Mouse (Mus musculus) midbrain, embryonic 16.5 days (tissue): ENCODE results near the gene Bicdl1. TPM values are rescaled to one million over a fixed set of nuclear protein-coding genes. Genes with fewer than 3 reads are reported as not detected.

ENCODE experiments used
- ATAC-seq: fragments of 200-750 bp; cut with Nextera tagmentation; 2 replicates; pipeline ENCODE4 v1.8.0; 2017; ENCODE audit warnings: moderate TSS enrichment
- H3K27ac ChIP-seq: fragments of 300-500 bp; sonication (generic); 2 replicates; pipeline ENCODE4 v1.5.1; 2014; ENCODE audit warnings: mild to moderate bottlenecking, low read length, mixed read lengths
- H3K27me3 ChIP-seq: fragments of 300-500 bp; sonication (generic); 2 replicates; pipeline ENCODE4 v1.6.1; 2014; ENCODE audit warnings: low read depth, low read length, mixed read lengths; ENCODE audit not compliant: control insufficient read depth, insufficient read depth
- H3K36me3 ChIP-seq: fragments of 300-500 bp; sonication (generic); 2 replicates; pipeline ENCODE4 v1.6.1; 2014; ENCODE audit warnings: mild to moderate bottlenecking, low read length, moderate library complexity, mixed read lengths; ENCODE audit not compliant: control insufficient read depth, insufficient read depth
- H3K4me1 ChIP-seq: fragments of 300-500 bp; sonication (generic); 2 replicates; pipeline ENCODE4 v1.6.1; 2014; ENCODE audit warnings: mild to moderate bottlenecking, low read length, mixed read lengths; ENCODE audit not compliant: control insufficient read depth, insufficient read depth
- H3K4me2 ChIP-seq: fragments of 300-500 bp; sonication (generic); 2 replicates; pipeline ENCODE4 v1.6.1; 2014; ENCODE audit warnings: mild to moderate bottlenecking, low read length, mixed read lengths
- H3K4me3 ChIP-seq: fragments of 300-500 bp; sonication (generic); 2 replicates; pipeline ENCODE4 v1.5.1; 2014; ENCODE audit warnings: low read depth, mild to moderate bottlenecking, low read length, moderate library complexity, mixed read lengths
- H3K9ac ChIP-seq: fragments of 300-500 bp; sonication (generic); 2 replicates; pipeline ENCODE4 v1.6.1; 2014; ENCODE audit warnings: low read depth, low read length, mixed read lengths
- H3K9me3 ChIP-seq: fragments of 300-500 bp; sonication (generic); replicated peaks from 2 replicates; pipeline ENCODE4 v1.6.1; 2014; ENCODE audit warnings: mild to moderate bottlenecking, low read length, mixed read lengths; ENCODE audit not compliant: control insufficient read depth, poor library complexity, severe bottlenecking
- WGBS: fragments of 180-500 bp; shearing (Covaris S2); extraction: QIAGEN DNeasy Blood & Tissue Kit; methylation state at CpG from one replicate; pipeline ENCODE4 v1.1.7; 2014; 5-methylcytosine and 5-hydroxymethylcytosine counted together
- polyA plus RNA-seq: library from polyadenylated mRNA; unstranded; fragments of >200 nt; fragmentation: Nextera tagmentation; extraction: Ambion mirVana; gene quantifications from 2 replicates; pipeline ENCODE4 v1.2.1, GENCODE M21; 2015

The Bicdl1 gene
- polyA plus RNA-seq, 1 experiment from 2014 or later = 40.2 TPM

GRCm38 (mm10) chr5:115632358-115632714 lies 99.1 kb downstream of the Bicdl1 start:
- peak overlapping the region; percentile 93 for H3K9ac ChIP-seq
- 2% methylated on average over 30 of the region's 30 CpGs for WGBS
- H3K27ac ChIP-seq = peak overlapping the region; percentile 88
- H3K9me3 ChIP-seq = no peaks in the 10 kb centered on the region
- peak overlapping the region; percentile 70 for H3K4me2 ChIP-seq
- H3K4me1 ChIP-seq = peaks cover 34% of the 10 kb centered on the region
- H3K27me3 ChIP-seq = no peaks in the 10 kb centered on the region
- H3K36me3 ChIP-seq = no peaks in the 10 kb centered on the region
- peak overlapping the region; percentile 93 for H3K4me3 ChIP-seq
- peak; percentile 27 for ATAC-seq

DNA sequence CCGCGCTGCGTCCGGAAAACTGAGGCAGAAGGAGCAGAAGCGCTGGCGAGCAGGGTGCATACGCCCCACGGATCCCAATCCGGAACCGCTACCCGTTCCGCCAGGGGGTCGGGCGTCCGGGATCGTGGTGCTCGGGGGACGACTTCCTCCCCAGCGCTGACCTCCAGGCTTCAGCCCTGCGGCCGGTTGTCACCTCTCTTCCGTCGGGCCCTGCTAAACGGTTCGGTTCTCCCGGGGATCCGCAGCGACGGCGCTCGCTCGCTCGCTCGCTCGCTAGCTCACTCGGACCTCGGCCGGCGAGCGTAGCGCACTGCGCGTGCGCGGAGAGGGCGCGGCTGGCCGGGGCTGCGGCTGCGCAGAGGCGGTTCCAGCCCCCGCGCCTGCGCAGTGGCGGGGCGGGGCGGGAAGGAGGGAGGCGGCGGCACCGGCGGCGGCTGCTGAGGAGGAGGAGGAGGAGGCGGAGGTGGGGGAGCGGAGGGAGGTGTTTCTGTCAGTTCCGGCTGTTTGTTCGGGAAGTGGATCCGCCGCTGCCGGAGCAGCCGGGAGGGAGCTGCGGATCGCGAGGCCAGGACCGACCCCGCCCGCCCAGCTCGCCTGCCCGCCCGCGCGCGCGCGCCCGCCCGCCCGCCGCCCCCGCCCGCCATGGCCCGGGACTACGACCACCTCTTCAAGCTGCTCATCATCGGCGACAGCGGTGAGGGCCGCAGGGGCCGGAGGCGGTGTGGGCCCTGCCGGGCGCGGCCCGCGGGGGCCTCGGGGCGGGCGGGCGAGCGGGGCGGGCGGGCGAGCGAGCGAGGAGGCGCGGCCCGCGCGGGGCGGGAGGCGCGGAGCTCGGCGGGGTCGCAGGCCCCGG lies 99.7 kb downstream of the Bicdl1 start, which contains the start of gene Rab35:
TSS of gene Rab35 (plus strand) at position 404 of the 853 bp plus-strand sequence.
- under 1% methylated on average over 73 of the region's 125 CpGs for WGBS
- H3K9me3 ChIP-seq = no peaks in the 10 kb centered on the region
- H3K27me3 ChIP-seq = no peaks in the 10 kb centered on the region
- H3K9ac ChIP-seq = peak within 1 kb of the TSS; percentile 93
- peaks cover 34% of the 10 kb centered on the region for H3K4me1 ChIP-seq
- ATAC-seq = peak; percentile 83
- H3K27ac ChIP-seq = peak within 1 kb of the TSS; percentile 88
- H3K36me3 ChIP-seq = no peaks in the 10 kb centered on the region
- H3K4me3 ChIP-seq = peak within 1 kb of the TSS; percentile 93
- H3K4me2 ChIP-seq = peak within 1 kb of the TSS; percentile 84

DNA sequence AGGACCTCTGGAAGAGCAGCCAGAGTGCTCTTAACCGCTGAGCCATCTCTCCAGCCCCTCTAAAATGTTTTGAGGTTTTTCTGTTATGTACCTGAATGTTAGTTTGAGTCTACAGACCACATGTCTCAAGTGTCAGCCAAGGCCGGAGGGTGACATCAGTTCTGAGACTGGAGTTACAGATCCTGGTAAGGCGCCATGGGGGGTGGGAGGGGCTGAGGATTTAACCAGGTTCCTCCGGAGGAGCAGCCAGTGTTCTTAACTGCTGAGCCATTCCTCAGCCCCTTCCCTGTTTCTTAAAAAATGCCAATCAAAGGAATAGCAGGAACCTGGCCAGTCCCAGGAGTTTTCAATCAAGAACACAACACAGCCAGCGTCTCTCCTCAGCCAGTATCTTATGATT lies 101.1 kb downstream of the Bicdl1 start:
- no peak overlapping the region for H3K9ac ChIP-seq
- H3K4me1 ChIP-seq = peaks cover 28% of the 10 kb centered on the region
- WGBS = 38% methylated on average over 5 of the region's 5 CpGs
- H3K9me3 ChIP-seq = no peaks in the 10 kb centered on the region
- no peak overlapping the region for H3K27ac ChIP-seq
- no peak overlapping the region for H3K4me2 ChIP-seq
- H3K27me3 ChIP-seq = no peaks in the 10 kb centered on the region
- ATAC-seq = no peak
- no peak overlapping the region for H3K4me3 ChIP-seq
- H3K36me3 ChIP-seq = no peaks in the 10 kb centered on the region

GRCm38 (mm10) chr5:115629672-115630071 lies 101.7 kb downstream of the Bicdl1 start:
- Histone ChIP-seq H3K27me3 (no peaks in the 10 kb centered on the region), H3K9me3 (no peaks in the 10 kb centered on the region), H3K4me3 (no peak overlapping the region), H3K4me1 (peaks cover 23% of the 10 kb centered on the region), H3K9ac (no peak overlapping the region), H3K4me2 (no peak overlapping the region), H3K36me3 (no peaks in the 10 kb centered on the region), H3K27ac (no peak overlapping the region)
- ATAC-seq = no peak
- WGBS = 89% methylated on average over 4 of the region's 4 CpGs

DNA sequence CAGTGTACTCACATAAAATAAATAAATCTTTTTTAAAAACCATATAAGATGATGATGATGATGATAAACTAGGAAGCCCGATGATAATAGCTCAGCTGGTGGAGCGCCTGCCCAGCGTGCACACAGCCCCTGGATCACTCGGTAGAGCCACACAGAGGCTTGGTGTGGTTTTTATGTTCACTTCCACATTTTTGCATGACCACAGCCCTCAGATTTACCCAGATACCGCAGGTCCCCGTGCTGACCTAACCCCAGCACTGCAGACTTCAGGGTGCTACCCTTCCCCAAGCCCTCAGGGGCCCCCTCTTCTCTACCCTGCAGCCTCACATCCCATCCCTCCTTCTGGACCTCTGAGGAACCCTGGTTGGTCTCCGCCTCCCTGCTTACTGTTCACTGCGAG lies 103.3 kb downstream of the Bicdl1 start:
- H3K9ac ChIP-seq = no peak overlapping the region
- H3K4me3 ChIP-seq = no peak overlapping the region
- ATAC-seq = no peak
- H3K27me3 ChIP-seq = no peaks in the 10 kb centered on the region
- WGBS = 83% methylated on average over 8 of the region's 8 CpGs
- H3K4me2 ChIP-seq = no peak overlapping the region
- peaks cover 9% of the 10 kb centered on the region for H3K4me1 ChIP-seq
- no peaks in the 10 kb centered on the region for H3K36me3 ChIP-seq
- no peak overlapping the region for H3K27ac ChIP-seq
- no peaks in the 10 kb centered on the region for H3K9me3 ChIP-seq

- Histone ChIP-seq H3K4me3 (no peak overlapping the region), H3K9me3 (no peaks in the 10 kb centered on the region), H3K27me3 (no peaks in the 10 kb centered on the region), H3K27ac (no peak overlapping the region), H3K9ac (no peak overlapping the region), H3K36me3 (peaks cover 5% of the 10 kb centered on the region; the same call in 1 of the 2 replicates), H3K4me2 (no peak overlapping the region), H3K4me1 (peaks cover 4% of the 10 kb centered on the region; the same call in 1 of the 2 replicates)
- no peak for ATAC-seq
- 86% methylated on average over 10 of the region's 10 CpGs for WGBS
These were observed 105.1 kb downstream of the Bicdl1 start for GRCm38 (mm10) chr5:115626237-115626886.

- 74% methylated on average over 9 of the region's 9 CpGs for WGBS
- no peaks in the 10 kb centered on the region for H3K9me3 ChIP-seq
- ATAC-seq = no peak
These were observed 107.6 kb downstream of the Bicdl1 start for GRCm38 (mm10) chr5:115623694-115624440.

DNA sequence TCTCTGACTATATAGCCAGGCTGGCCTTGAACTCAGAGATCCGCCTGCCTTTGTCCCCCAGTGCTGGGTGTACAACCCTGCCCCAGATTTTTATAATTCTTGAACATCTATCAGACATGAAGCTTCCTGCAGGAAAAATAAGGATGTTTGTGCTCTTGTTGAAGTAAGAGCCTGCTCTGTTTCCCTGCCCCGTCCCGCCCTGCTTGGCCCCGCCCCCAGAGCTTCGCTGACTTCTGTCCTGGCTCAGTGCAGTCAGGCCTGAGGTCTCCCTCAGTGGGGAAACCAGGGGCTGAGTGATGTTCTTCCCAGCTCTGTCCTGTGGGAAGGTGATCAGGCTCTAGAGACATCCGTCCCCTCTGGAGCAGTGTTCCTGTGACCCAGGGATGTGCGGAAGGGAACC lies 108.7 kb downstream of the Bicdl1 start:
- ATAC-seq = no peak
- Histone ChIP-seq H3K4me1 (no peaks in the 10 kb centered on the region), H3K36me3 (peaks cover 16% of the 10 kb centered on the region; the same call in 1 of the 2 replicates), H3K4me2 (no peak overlapping the region), H3K9ac (no peak overlapping the region), H3K27me3 (no peaks in the 10 kb centered on the region), H3K4me3 (no peak overlapping the region), H3K9me3 (no peaks in the 10 kb centered on the region), H3K27ac (no peak overlapping the region)
- 88% methylated on average over 7 of the region's 7 CpGs for WGBS

More at GRCm38 (mm10) chr5:115623694-115624440, 107.6 kb downstream of the Bicdl1 start:
- H3K4me2 ChIP-seq = no peak overlapping the region
- H3K9ac ChIP-seq = no peak overlapping the region
- H3K36me3 ChIP-seq = peaks cover 13% of the 10 kb centered on the region; the same call in 1 of the 2 replicates
- H3K27me3 ChIP-seq = no peaks in the 10 kb centered on the region
- no peak overlapping the region for H3K27ac ChIP-seq
- no peaks in the 10 kb centered on the region for H3K4me1 ChIP-seq
- H3K4me3 ChIP-seq = no peak overlapping the region
